Mouse (Mus musculus): ENCODE data around the gene Tbc1d2b. TPM values are rescaled to one million over a fixed set of nuclear protein-coding genes. Genes with fewer than 3 reads are reported as not detected.
A peak's percentile ranks its signal among the peaks of the same experiment; 100 is the strongest.

Tbc1d2b gene
- 54.4 and 68.7 TPM in 2 replicates for total RNA-seq (2015; ENCODE audit: low replicate concordance)
- total RNA-seq (2017; ENCODE audit: low replicate concordance) = 37.4 and 44.0 TPM in 2 replicates

GRCm38 (mm10) chr9:90270193-90270943 lies at the start of gene Tbc1d2b:
Gene Tbc1d2b (minus strand): TSS chr9:90270804.
- peak; percentile 79 for ATAC-seq (replicated peaks; ENCODE audit: low FRiP score, poor library complexity, severe bottlenecking)

DNA sequence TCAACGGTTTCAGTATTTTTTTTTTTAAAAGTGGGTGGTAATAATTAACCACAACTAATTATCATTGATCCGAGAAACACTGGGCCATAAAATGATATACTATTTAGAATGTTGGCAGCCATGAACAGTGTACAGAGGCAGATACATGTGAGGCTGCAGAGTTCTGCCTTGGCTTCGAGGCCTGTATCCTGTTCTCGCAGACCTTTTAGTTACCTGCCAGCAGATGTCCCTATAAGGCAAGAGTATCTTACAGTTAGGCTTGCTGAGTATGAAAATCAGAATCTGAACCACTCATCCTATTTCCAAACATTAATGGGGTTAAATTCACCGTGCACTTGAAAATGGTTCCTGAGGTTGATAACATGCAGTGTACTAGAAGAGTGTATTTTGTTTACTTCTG lies 45.7 kb upstream of the Tbc1d2b start:
- no peak for ATAC-seq (replicated peaks; ENCODE audit: low FRiP score, poor library complexity, severe bottlenecking)

GRCm38 (mm10) chr9:90315662-90316061 lies 45.1 kb upstream of the Tbc1d2b start:
- no peak for ATAC-seq (replicated peaks; ENCODE audit: low FRiP score, poor library complexity, severe bottlenecking)

DNA sequence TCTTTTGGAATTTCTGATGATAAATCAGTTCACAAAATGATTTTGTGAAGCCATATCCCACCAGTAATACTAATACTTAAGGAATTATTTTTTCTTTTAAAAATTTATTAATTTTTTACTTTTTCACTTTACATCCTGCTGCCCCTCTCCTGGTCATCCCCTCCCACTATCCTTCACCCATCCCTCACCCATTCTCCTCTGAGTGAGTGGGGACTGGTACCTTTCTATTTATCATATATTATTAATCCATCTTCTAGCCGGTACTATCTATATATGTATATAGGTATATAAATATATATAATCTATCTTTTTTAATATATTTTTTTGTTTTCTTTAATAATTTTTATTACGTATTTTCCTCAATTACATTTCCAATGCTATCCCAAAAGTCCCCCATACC lies 33.6 kb upstream of the Tbc1d2b start:
- no peak for ATAC-seq (replicated peaks; ENCODE audit: low FRiP score, poor library complexity, severe bottlenecking)

GRCm38 (mm10) chr9:90303101-90303835 lies 32.7 kb upstream of the Tbc1d2b start:
- no peak for ATAC-seq (replicated peaks; ENCODE audit: low FRiP score, poor library complexity, severe bottlenecking)

DNA sequence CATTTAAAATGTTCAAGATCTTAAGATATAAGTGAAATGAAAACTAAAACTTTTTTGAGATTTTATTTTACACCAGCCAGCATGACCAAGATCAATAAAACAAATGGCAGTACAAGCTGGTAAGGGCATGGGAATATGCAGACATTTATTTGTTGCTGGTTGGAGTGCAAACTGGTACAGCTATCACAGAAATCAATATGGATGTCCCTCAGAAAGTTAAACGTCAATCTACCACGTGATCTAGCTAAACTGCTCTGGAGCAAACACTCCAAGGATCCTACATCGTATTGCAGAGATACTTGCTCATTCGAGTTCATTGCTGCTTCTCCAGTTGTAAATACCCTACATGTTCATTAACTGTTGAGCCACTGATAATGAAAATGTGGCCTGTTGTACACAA lies 32.1 kb upstream of the Tbc1d2b start:
- ATAC-seq (replicated peaks; ENCODE audit: low FRiP score, poor library complexity, severe bottlenecking) = no peak

- no peak; the same call in 1 of the 2 replicates for ATAC-seq (replicated peaks; ENCODE audit: low FRiP score, poor library complexity, severe bottlenecking)
Observed at GRCm38 (mm10) chr9:90301081-90301688, 30.6 kb upstream of the Tbc1d2b start.

DNA sequence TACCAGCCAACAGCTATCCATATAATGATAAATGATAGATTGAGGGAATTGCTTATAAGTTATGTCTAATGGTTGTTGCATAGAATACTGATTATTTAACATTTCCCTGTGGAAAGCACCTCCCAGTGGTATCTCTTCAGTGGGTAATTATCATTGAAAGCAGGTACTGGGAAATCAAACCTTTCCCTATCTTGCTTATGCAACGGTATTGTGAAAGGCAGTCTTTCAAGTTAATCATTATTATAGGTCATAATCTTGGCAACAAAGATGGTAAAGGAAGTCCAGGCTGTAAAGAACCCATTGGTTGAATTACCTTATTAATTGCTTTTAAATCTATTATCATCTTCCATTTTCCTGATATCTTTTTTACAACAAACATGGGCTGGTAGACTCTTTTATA lies 27.0 kb upstream of the Tbc1d2b start:
- ATAC-seq (replicated peaks; ENCODE audit: low FRiP score, poor library complexity, severe bottlenecking) = no peak

DNA sequence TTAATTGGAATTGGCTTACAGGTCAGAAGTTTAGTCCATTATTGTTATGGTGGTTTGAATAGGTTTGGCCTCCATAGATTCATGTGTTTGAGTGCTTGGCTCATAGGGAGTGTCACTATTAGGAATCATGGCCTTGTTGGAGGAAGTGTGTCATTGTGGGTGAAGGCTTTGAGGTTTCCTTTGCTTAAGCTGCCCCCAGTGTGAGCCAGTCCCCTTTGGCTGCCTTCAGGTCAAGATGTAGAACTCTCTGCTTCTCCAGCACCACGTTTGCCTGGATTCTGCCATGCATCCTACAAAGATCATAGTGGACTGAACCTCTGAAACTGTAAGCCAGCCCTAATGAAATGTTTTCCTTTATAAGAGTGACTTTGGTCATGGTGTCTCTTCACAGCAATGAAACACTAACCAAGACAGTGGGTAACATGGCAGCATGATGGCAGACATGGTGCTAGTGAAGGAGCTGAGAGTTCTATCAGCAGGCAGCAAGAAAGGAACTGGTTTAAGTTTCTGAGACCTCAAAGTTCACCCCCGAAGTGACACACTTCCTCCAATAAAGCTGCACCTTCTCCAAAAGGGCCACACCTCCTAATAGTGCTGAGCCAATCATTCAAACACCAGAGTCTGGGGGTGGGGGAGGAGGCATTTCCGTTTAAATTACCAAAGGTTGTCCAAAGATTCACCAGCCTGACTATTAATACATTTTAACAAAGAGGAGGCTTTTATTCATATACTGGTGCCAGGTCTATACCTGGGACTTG lies 23.2 kb upstream of the Tbc1d2b start:
- ATAC-seq (replicated peaks; ENCODE audit: low FRiP score, poor library complexity, severe bottlenecking) = no peak

GRCm38 (mm10) chr9:90278397-90278796 lies 7.8 kb upstream of the Tbc1d2b start:
- no peak; the same call in 1 of the 2 replicates for ATAC-seq (replicated peaks; ENCODE audit: low FRiP score, poor library complexity, severe bottlenecking)

- ATAC-seq (replicated peaks; ENCODE audit: low FRiP score, poor library complexity, severe bottlenecking) = no peak
Observed at GRCm38 (mm10) chr9:90277884-90278283, 7.3 kb upstream of the Tbc1d2b start.

DNA sequence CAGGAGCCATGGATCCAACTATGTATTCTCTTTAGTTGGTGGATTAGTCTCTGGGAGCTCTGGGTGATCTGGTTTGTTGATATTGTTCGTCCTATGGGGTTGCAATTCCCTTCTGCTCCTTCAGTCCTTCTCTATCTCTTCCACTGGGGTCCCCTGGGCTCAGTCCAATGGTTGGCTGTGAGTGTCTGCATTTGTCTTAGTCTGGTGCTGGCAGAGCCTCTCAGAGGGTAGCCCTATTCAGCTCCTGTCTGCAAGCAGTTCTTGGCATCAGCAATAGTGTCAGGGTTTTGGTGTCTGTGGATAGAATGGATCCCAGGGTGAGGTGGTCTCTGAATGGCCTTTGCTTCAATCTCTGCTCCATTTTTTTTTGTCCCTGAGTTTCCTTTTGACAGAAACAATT lies 6.2 kb upstream of the Tbc1d2b start:
- ATAC-seq (replicated peaks; ENCODE audit: low FRiP score, poor library complexity, severe bottlenecking) = no peak

- ATAC-seq (replicated peaks; ENCODE audit: low FRiP score, poor library complexity, severe bottlenecking) = no peak
Observed at GRCm38 (mm10) chr9:90275906-90276305, 5.3 kb upstream of the Tbc1d2b start.

GRCm38 (mm10) chr9:90275500-90275899 lies 4.9 kb upstream of the Tbc1d2b start:
- no peak for ATAC-seq (replicated peaks; ENCODE audit: low FRiP score, poor library complexity, severe bottlenecking)

GRCm38 (mm10) chr9:90274516-90274915 lies 3.9 kb upstream of the Tbc1d2b start:
- no peak for ATAC-seq (replicated peaks; ENCODE audit: low FRiP score, poor library complexity, severe bottlenecking)

DNA sequence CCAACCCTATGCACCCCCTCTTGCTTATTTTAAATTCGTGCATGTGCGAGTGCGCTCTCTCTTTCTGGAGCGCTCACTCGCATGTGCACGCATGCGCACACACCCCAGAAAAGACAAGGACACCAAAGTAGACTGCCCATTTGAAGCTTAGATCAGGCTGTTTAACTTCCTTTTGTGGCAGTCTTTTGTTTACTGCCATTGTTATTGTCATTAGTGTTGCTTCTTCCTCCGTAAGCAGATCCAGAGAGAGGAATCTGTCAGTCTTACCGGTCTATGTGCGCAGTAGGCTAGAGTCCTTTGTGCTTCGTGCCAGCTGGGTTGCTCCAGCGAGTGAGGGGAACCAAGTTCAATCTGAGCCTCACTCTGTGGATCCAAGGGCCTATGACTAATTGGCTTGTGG lies 1.7 kb upstream of the Tbc1d2b start:
- ATAC-seq (replicated peaks; ENCODE audit: low FRiP score, poor library complexity, severe bottlenecking) = no peak

DNA sequence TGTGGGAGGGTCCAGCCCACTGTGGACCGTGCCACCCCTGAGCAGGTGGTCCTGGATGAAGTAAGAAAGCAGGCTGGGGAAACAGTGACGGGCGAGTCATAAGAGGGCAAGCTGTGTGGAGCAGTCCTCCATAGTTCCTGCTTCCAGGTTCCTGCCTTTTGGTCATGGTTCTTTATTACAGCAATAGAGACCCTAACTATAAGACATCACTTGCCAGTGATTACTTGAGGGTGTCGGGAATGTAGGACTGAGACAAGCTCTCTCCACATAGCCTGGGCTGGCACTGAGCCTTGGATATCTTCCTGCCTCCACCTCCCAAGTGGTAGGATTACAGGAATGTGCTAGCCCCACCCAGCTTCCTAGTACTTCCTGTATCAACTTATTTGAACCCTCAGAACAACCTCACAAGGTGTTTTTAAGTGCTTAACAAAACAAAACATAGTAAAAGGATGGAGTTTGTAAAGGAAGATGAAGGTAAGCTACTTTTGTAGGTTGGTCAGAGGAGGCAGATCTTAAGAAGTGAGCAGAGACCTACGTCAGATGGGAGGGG lies 1.0 kb upstream of the Tbc1d2b start:
- ATAC-seq (replicated peaks; ENCODE audit: low FRiP score, poor library complexity, severe bottlenecking) = no peak

- ATAC-seq (replicated peaks; ENCODE audit: low FRiP score, poor library complexity, severe bottlenecking) = no peak
Observed at GRCm38 (mm10) chr9:90270944-90271295, 316 bp upstream of the Tbc1d2b start.

GRCm38 (mm10) chr9:90269011-90269681 lies 1.5 kb downstream of the Tbc1d2b start:
- ATAC-seq (replicated peaks; ENCODE audit: low FRiP score, poor library complexity, severe bottlenecking) = peak; percentile 49

Data from erythroid progenitor cell, adult 5-6 weeks (primary cell).